Mouse (Mus musculus) neutrophil, adult 59 days (primary cell): ENCODE results near the gene Aldh9a1. TPM values are rescaled to one million over a fixed set of nuclear protein-coding genes. Genes with fewer than 3 reads are reported as not detected.

ENCODE experiments used
- total RNA-seq, 2 experiments: library from RNA; stranded (reverse); gene quantifications; 1 replicate in 1 of 2; 2 replicates in 1 of 2; pipeline ENCODE4 v1.2.4; 2023

The Aldh9a1 gene
- 10 to 100 TPM; 24.5 to 34.1 TPM for total RNA-seq

GRCm38 (mm10) chr1:167349815-167350596 is at the start of gene Aldh9a1:
Gene Aldh9a1 (plus strand): TSS chr1:167349991.

GRCm38 (mm10) chr1:167308261-167309054 is 41.3 kb upstream of the Aldh9a1 start, which contains the start of gene Tmco1:
Gene Tmco1 (plus strand): TSS chr1:167308378.

DNA sequence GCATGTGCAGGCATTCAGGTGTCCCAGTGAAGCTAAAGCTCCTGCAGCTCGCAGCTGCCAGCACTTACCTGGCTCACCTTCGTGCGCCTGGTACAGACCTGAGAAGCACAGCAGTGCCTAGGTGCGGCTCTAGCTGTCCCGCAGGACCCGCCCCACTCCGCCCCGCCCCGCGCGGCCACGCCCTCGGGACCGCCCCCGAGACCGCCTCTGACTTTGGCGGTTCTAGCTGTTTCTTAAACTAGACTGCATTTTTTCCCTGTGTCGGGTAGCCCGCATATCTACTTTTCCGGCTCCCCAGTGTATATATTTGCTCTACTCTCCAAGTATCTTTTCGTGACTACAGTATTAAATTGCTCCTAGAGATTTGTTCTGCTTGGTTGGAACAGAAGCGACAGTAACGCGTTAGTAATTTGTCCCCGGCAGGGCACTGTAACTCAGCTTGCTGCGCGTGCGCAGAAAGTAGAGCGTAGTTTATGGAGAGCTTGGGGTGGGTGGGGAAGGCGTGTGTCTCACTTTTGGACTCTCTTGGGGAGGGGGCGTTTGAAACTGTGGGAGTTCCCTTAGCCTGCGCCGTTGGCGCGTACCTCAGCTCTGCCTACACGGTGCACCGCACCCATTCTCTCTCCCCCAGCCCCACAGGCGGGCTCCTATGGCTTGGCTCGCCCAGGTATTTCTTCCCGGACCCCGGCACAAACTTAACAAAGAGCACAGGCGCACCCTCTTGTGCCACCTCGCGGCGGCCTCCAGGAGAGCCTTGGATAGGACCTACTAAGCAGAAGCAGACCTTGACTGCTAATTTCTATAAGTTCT is 44.1 kb downstream of the Aldh9a1 start, which contains the start of gene Mgst3:
Gene Mgst3, minus strand, starts transcription at position 159 of the 810 bp plus-strand sequence.

Other genes with a start within 250 kb of the Aldh9a1 start
- gene Uck2, start 64.7 kb upstream of the Aldh9a1 start, total RNA-seq = 10 to 100 TPM; 38.6 to 40.5 TPM
- gene Tmco1, start 41.6 kb upstream of the Aldh9a1 start, total RNA-seq = 10 to 100 TPM; 33.9 to 38.7 TPM
- 10 to 100 TPM; 10.7 to 14.0 TPM for gene Mgst3, start 43.9 kb downstream of the Aldh9a1 start, total RNA-seq
- not detected for gene Lrrc52, start 116.8 kb downstream of the Aldh9a1 start, total RNA-seq
- not detected for gene Rxrg, start 248.4 kb downstream of the Aldh9a1 start, total RNA-seq